ENCODE assay signal across 11 mouse cellular contexts in genomic region chr5:143678634-143679271, GRCm38 (mm10). TPM values are rescaled to one million over a fixed set of nuclear protein-coding genes. Genes with fewer than 3 reads are reported as not detected.
DNase-seq lines count a peak whose midpoint lies in the region; ATAC-seq lines count a peak whose summit lies in the region.
"Had no signal": no experiment of that assay in that cellular context is flagged by ENCODE, and none has a peak within 500 bp of the region (broad histone marks: within the 10 kb centered on the region; RNA-seq: fewer than 3 reads in every experiment).

No protein-coding gene starts in this region.

- no peak overlapping the region for H3K4me3 ChIP-seq in limb, embryonic 13.5 days
- no peak overlapping the region for H3K4me3 ChIP-seq in stomach, embryonic 16.5 days (replicated peaks; ENCODE audit: low read length)

- H3K27ac ChIP-seq in limb, embryonic 13.5 days, result peak overlapping the region; percentile 39
- H3K27ac ChIP-seq in stomach, embryonic 16.5 days (ENCODE audit: low read length), result peak overlapping the region; percentile 60

- peak; percentile 46; the same call in 1 of the 2 replicates for ATAC-seq in limb, embryonic 13.5 days (ENCODE audit: low FRiP score, low read depth)
- ATAC-seq in stomach, embryonic 16.5 days (ENCODE audit: insufficient read depth, low FRiP score), result peak; percentile 83
- ATAC-seq: forebrain, embryonic 14.5 days had no signal

- peak; percentile 46 to 51 for DNase-seq in heart, adult 18-20 months
- no peak for DNase-seq in heart, postnatal 25 days (ENCODE audit: low spot score)
- peak; percentile 32 for DNase-seq in lung, postnatal 36 days
- DNase-seq in lung, postnatal 14 days, result no peak
- DNase-seq in layer of hippocampus, postnatal 25 days (ENCODE audit: extremely low spot score in 1 of 2, low spot score in 1 of 2), result no peak
- no peak for DNase-seq in kidney, postnatal 10 days
- DNase-seq: cerebellum, postnatal 14 days; lung, embryonic 14.5 days had no signal

- H3K9me3 ChIP-seq in limb, embryonic 13.5 days, result no peaks in the 10 kb centered on the region
- no peaks in the 10 kb centered on the region for H3K9me3 ChIP-seq in stomach, embryonic 16.5 days (replicated peaks; ENCODE audit: control insufficient read depth, low read length)

- H3K4me2 ChIP-seq in limb, embryonic 13.5 days (replicated peaks), result 0 out of 2 replicates have a peak overlapping the region, but pooled peaks have one; percentile 3
- no peak overlapping the region for H3K4me2 ChIP-seq in stomach, embryonic 16.5 days (ENCODE audit: low read depth, low read length)
- H3K4me2 ChIP-seq: lung, embryonic 14.5 days had no signal

- H3K9ac ChIP-seq in limb, embryonic 13.5 days, result peak overlapping the region; percentile 54; the same call in 1 of the 2 replicates
- no peak overlapping the region for H3K9ac ChIP-seq in stomach, embryonic 16.5 days (ENCODE audit: low read length)
- H3K9ac ChIP-seq: lung, embryonic 14.5 days had no signal

- intact Hi-C loops in heart, postnatal 25 days (cut with DNase I), result loop anchor here (5.0 kb wide), 1 partner anchor 56 kb away; the partner anchor contains the start of gene Cyth3

- no peaks in the 10 kb centered on the region; the same call in 1 of the 2 replicates for H3K36me3 ChIP-seq in limb, embryonic 13.5 days
- H3K36me3 ChIP-seq in stomach, embryonic 16.5 days (ENCODE audit: control insufficient read depth, insufficient read depth, low read length), result no peaks in the 10 kb centered on the region

- WGBS in limb, embryonic 13.5 days, result 36% methylated on average over 6 of the region's 6 CpGs
- WGBS in stomach, embryonic 16.5 days, result 35% methylated on average over 6 of the region's 6 CpGs

- H3K4me1 ChIP-seq in limb, embryonic 13.5 days, result peaks cover 65% of the 10 kb centered on the region
- H3K4me1 ChIP-seq in stomach, embryonic 16.5 days (ENCODE audit: control insufficient read depth, insufficient read depth, low read length), result peaks cover 44% of the 10 kb centered on the region

- no peaks in the 10 kb centered on the region for H3K27me3 ChIP-seq in limb, embryonic 13.5 days
- no peaks in the 10 kb centered on the region for H3K27me3 ChIP-seq in stomach, embryonic 16.5 days (ENCODE audit: control insufficient read depth, insufficient read depth, low read length)

RNA-seq across cellular contexts. Expression of gene Usp42, which starts 53.3 kb away (rescaled TPM):
- 1 to 10 TPM; 5.1 to 5.3 TPM for total RNA-seq in heart, adult 18-20 months (2021)
- total RNA-seq in heart, postnatal 25 days (2021), result 1 to 10 TPM; 6.7 to 7.3 TPM
- 25.8 and 27.2 TPM in 2 replicates for polyA plus RNA-seq in limb, embryonic 13.5 days (2015; fragmentation: Nextera tagmentation; extraction: Ambion mirVana)
- 13.7 and 13.9 TPM in 2 replicates for polyA plus RNA-seq in stomach, embryonic 16.5 days (2015; fragmentation: Nextera tagmentation; extraction: Ambion mirVana)
- total RNA-seq in layer of hippocampus, postnatal 25 days (2021), result 10 to 100 TPM; 17.0 to 26.5 TPM

RNA-seq across cellular contexts. Expression of gene Cyth3, which starts 56.5 kb away (rescaled TPM):
- 10 to 100 TPM; 33.5 to 39.6 TPM for total RNA-seq in heart, adult 18-20 months (2021)
- total RNA-seq in heart, postnatal 25 days (2021), result 10 to 100 TPM; 43.8 to 44.9 TPM
- 60.7 and 61.3 TPM in 2 replicates for polyA plus RNA-seq in limb, embryonic 13.5 days (2015; fragmentation: Nextera tagmentation; extraction: Ambion mirVana)
- 61.8 and 74.0 TPM in 2 replicates for polyA plus RNA-seq in stomach, embryonic 16.5 days (2015; fragmentation: Nextera tagmentation; extraction: Ambion mirVana)
- total RNA-seq in layer of hippocampus, postnatal 25 days (2021), result 10 to 100 TPM; 40.8 to 49.8 TPM

Comparison
In these comparisons a context has a peak if more than half of its experiments do, and no peak if none do; other contexts are left out.
1. DNase-seq: peak in heart, adult 18-20 months (2 of 2) and lung, postnatal 36 days (single experiment); none in heart, postnatal 25 days (single experiment), lung, postnatal 14 days (single experiment), layer of hippocampus, postnatal 25 days (0 of 2) and kidney, postnatal 10 days (single experiment).